Mouse (Mus musculus) gastrocnemius, postnatal 36 days (tissue): ENCODE measurements around the gene Arf6. TPM values are rescaled to one million over a fixed set of nuclear protein-coding genes. Genes with fewer than 3 reads are reported as not detected.
"Not testable (repeated sequence)": the region's sequence is repeated elsewhere in the genome, so short reads cannot be mapped to it uniquely, and the experiment has no call there.

ENCODE experiments used
- DNase-seq, 2 experiments: peaks; one replicate each; pipeline ENCODE4 v3.0.0; 2022
- intact Hi-C: fragments of 180-260 bp; cut with DNase I; formaldehyde crosslinking; loops from one replicate; pipeline ENCODE4 v1.15.1; 2025
- total RNA-seq, 2 experiments: library from RNA; stranded (reverse); gene quantifications; 2 replicates each; pipeline ENCODE4 v1.2.3; 2021

Arf6 gene
- total RNA-seq, 2 experiments from 2014 or later, result 18.3 to 20.9 TPM

GRCm38 (mm10) chr12:69371421-69371853, 513 bp upstream of the Arf6 start:
- intact Hi-C loops, result loop anchor here (5.0 kb wide), 1 partner anchor 76 kb away; no protein-coding TSS in a partner anchor
- no peak for DNase-seq

- DNase-seq, result peak; percentile 6 to 31
- intact Hi-C loops, result loop anchor here (2.0 to 5.0 kb wide), 2 partner anchors 74 to 202 kb away; no protein-coding TSS in a partner anchor
These were observed 881 bp downstream of the Arf6 start for GRCm38 (mm10) chr12:69372731-69373331.

GRCm38 (mm10) chr12:69373850-69374766, 2.2 kb downstream of the Arf6 start:
- intact Hi-C loops, result loop anchor here (2.0 to 5.0 kb wide), 2 partner anchors 73 to 201 kb away; no protein-coding TSS in a partner anchor
- no peak for DNase-seq

- intact Hi-C loops, result no loop called here
- no peak for DNase-seq
These were observed 4.2 kb downstream of the Arf6 start for GRCm38 (mm10) chr12:69376132-69376531.

GRCm38 (mm10) chr12:69377188-69377587, 5.2 kb downstream of the Arf6 start:
- no peak for DNase-seq

DNA sequence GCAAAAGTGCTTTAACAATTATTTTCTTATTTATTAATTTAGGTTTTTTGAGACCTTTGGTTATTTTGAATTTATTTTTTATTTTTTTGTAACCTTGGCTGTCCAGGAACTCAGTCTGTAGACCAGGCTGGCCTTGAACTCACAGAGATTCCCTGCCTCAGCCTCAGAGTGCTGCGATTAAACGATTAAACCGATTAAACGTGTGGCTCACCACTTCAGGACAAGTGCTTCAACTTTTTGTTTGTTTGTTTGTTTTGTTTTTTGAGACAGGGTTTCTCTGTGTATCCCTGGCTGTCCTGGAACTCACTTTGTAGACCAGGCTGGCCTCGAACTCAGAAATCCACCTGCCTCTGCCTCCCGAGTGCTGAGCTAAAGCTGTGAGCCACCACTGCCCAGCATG, 5.7 kb downstream of the Arf6 start:
- intact Hi-C loops, DNase-seq: not testable (repeated sequence)

More at GRCm38 (mm10) chr12:69377188-69377587, 5.2 kb downstream of the Arf6 start:
- intact Hi-C loops, result no loop called here

GRCm38 (mm10) chr12:69378558-69379454, 6.9 kb downstream of the Arf6 start:
- intact Hi-C loops, result no loop called here
- no peak for DNase-seq

- intact Hi-C loops, result no loop called here
- DNase-seq, result no peak
These were observed 10.9 kb downstream of the Arf6 start for GRCm38 (mm10) chr12:69382880-69383279.

GRCm38 (mm10) chr12:69384606-69385005, 12.7 kb downstream of the Arf6 start:
- no peak for DNase-seq
- intact Hi-C loops, result no loop called here

- intact Hi-C loops, result no loop called here
- DNase-seq, result no peak
These were observed 13.8 kb downstream of the Arf6 start for GRCm38 (mm10) chr12:69385542-69386280.

DNA sequence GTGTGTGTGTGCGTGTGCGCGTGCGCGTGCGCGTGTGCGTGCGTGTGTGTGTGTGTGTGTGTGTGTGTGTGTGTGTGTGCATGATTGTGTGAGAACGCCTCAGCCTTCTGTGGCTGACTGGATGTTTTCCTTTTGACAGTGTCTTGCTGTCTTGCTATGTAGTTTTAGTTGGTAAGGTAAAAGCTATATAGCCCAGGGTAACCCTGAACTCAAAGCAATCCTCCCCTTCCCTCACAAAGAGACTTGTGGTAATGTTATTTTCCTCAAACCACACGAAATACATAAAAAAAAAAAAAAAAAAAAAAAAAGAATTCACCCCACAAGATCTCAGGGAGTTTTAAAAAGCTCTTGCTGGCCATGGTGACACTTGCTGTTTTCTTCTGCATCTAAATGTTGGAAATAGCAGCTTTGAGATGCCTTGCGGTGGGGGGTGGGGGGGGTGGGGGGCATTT, 14.4 kb downstream of the Arf6 start:
- DNase-seq, intact Hi-C loops: not testable (repeated sequence)

GRCm38 (mm10) chr12:69388321-69388869, 16.4 kb downstream of the Arf6 start:
- intact Hi-C loops, result no loop called here
- DNase-seq, result no peak

- DNase-seq, result no peak
- intact Hi-C loops, result no loop called here
These were observed 17.5 kb downstream of the Arf6 start for GRCm38 (mm10) chr12:69389273-69389938.

DNA sequence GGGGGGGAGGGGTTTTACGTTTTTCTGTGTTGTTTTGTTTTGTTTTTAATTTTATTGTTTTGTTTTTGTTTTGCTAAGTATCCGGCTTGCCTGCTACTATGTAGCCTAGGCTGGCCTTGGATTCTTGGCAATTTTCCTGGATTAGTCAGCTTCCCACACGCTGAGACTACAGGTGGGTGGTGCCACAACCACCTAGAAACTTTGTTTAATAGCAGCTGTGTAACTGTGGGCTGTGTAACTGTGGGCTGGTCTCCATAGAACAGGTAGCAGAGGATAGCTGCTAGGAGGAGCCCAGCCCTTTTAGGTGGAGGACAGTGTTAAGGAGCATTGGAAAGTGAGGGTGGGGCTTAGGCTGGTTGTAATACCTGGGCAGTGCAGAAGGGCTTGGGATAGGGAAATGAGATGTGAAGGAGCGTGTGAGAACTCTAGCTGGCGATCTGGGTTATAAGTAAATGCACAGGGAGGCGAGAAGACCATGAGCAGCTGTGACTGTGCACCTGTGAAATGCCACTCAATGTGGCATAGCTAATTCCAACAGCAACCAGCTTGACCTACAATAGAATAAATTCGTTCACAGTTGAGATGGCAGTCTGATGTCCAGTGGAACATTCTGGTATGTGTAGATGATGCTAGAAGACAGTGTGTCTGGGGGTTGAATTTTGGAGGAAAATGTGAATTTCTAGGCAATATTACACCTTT, 18.2 kb downstream of the Arf6 start:
- DNase-seq, result no peak
- intact Hi-C loops, result no loop called here

GRCm38 (mm10) chr12:69393076-69393475, 21.1 kb downstream of the Arf6 start:
- intact Hi-C loops, result no loop called here
- no peak for DNase-seq

GRCm38 (mm10) chr12:69394456-69394855, 22.5 kb downstream of the Arf6 start:
- intact Hi-C loops, result no loop called here
- no peak for DNase-seq

- intact Hi-C loops, result no loop called here
- no peak for DNase-seq
These were observed 28.4 kb downstream of the Arf6 start for GRCm38 (mm10) chr12:69400367-69400766.

- intact Hi-C loops, result no loop called here
These were observed 28.9 kb downstream of the Arf6 start for GRCm38 (mm10) chr12:69400871-69401286.

More at GRCm38 (mm10) chr12:69400871-69401286, 28.9 kb downstream of the Arf6 start:
- DNase-seq, result no peak
